Mouse (Mus musculus): ENCODE measurements around the gene Ppp2r5a. TPM values are rescaled to one million over a fixed set of nuclear protein-coding genes. Genes with fewer than 3 reads are reported as not detected.

The Ppp2r5a gene
- polyA plus RNA-seq, 1 experiment from 2014 or later: 29.6 TPM

GRCm38 (mm10) chr1:191374993-191375643 lies 28.0 kb downstream of the Ppp2r5a start:
- WGBS: 78% methylated on average over 10 of the region's 10 CpGs
- no peak overlapping the region for H3K27ac ChIP-seq
- no peak overlapping the region for H3K4me2 ChIP-seq
- no peak overlapping the region for H3K9ac ChIP-seq
- H3K4me3 ChIP-seq (replicated peaks): no peak overlapping the region
- no peaks in the 10 kb centered on the region for H3K9me3 ChIP-seq
- H3K27me3 ChIP-seq (replicated peaks): no peaks in the 10 kb centered on the region
- H3K36me3 ChIP-seq: peaks cover 7% of the 10 kb centered on the region; the same call in 1 of the 2 replicates
- ATAC-seq (ENCODE audit: insufficient read depth, low FRiP score, low read depth): 0 out of 2 replicates have a peak, but pooled peaks have one; percentile 35
- H3K4me1 ChIP-seq: no peaks in the 10 kb centered on the region

- H3K9me3 ChIP-seq: no peaks in the 10 kb centered on the region
- ATAC-seq (ENCODE audit: insufficient read depth, low FRiP score, low read depth): no peak
- no peak overlapping the region for H3K9ac ChIP-seq
- peaks cover 7% of the 10 kb centered on the region; the same call in 1 of the 2 replicates for H3K36me3 ChIP-seq
- no peak overlapping the region for H3K4me2 ChIP-seq
- no peak overlapping the region for H3K4me3 ChIP-seq (replicated peaks)
- no peaks in the 10 kb centered on the region for H3K4me1 ChIP-seq
- H3K27ac ChIP-seq: no peak overlapping the region
- no peaks in the 10 kb centered on the region for H3K27me3 ChIP-seq (replicated peaks)
Measured at GRCm38 (mm10) chr1:191369140-191369539, 33.9 kb downstream of the Ppp2r5a start.

- Histone ChIP-seq H3K27ac (no peak overlapping the region), H3K36me3 (peaks cover 7% of the 10 kb centered on the region; the same call in 1 of the 2 replicates), H3K27me3 (replicated peaks) (no peaks in the 10 kb centered on the region), H3K9me3 (no peaks in the 10 kb centered on the region), H3K4me1 (no peaks in the 10 kb centered on the region), H3K9ac (no peak overlapping the region), H3K4me2 (no peak overlapping the region), H3K4me3 (replicated peaks) (no peak overlapping the region)
- no peak for ATAC-seq (ENCODE audit: insufficient read depth, low FRiP score, low read depth)
- 83% methylated on average over 4 of the region's 4 CpGs for WGBS
Measured at GRCm38 (mm10) chr1:191368193-191368592, 34.9 kb downstream of the Ppp2r5a start.

GRCm38 (mm10) chr1:191364477-191364876 lies 38.6 kb downstream of the Ppp2r5a start:
- H3K4me2 ChIP-seq: no peak overlapping the region
- no peak for ATAC-seq (ENCODE audit: insufficient read depth, low FRiP score, low read depth)
- no peaks in the 10 kb centered on the region for H3K27me3 ChIP-seq (replicated peaks)
- H3K4me3 ChIP-seq (replicated peaks): no peak overlapping the region
- no peak overlapping the region for H3K27ac ChIP-seq
- H3K4me1 ChIP-seq: no peaks in the 10 kb centered on the region
- no peak overlapping the region for H3K9ac ChIP-seq
- H3K9me3 ChIP-seq: no peaks in the 10 kb centered on the region
- no peaks in the 10 kb centered on the region for H3K36me3 ChIP-seq
- WGBS: 79% methylated on average over 4 of the region's 4 CpGs

DNA sequence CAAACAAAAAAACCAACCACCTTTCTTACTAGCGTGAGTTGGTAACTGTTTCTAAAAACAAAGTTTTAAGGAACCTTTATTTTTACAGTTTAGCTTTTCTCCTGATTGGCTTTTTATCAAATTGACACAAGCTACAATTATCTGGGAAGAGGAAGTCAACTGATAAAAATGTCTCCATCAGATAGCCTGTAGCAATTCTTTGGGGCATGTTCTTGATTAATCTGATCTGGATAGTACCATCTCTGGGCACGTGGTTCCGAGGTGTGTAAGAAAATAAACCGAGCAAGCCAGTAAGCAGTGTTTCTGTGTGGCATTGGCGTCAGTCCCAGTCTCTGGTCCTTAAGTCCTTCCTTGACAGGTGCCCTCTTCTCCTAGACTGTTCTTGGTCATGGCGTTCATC lies 40.7 kb downstream of the Ppp2r5a start:
- Histone ChIP-seq H3K27me3 (replicated peaks) (no peaks in the 10 kb centered on the region), H3K9me3 (no peaks in the 10 kb centered on the region), H3K4me3 (replicated peaks) (no peak overlapping the region), H3K36me3 (0 out of 2 replicates have a peak, but pooled peaks cover 6% of the 10 kb centered on the region), H3K4me2 (no peak overlapping the region), H3K27ac (no peak overlapping the region), H3K9ac (no peak overlapping the region), H3K4me1 (no peaks in the 10 kb centered on the region)
- ATAC-seq (ENCODE audit: insufficient read depth, low FRiP score, low read depth): no peak
- WGBS: 84% methylated on average over 6 of the region's 6 CpGs

GRCm38 (mm10) chr1:191359478-191359877 lies 43.6 kb downstream of the Ppp2r5a start:
- no peak for ATAC-seq (ENCODE audit: insufficient read depth, low FRiP score, low read depth)

DNA sequence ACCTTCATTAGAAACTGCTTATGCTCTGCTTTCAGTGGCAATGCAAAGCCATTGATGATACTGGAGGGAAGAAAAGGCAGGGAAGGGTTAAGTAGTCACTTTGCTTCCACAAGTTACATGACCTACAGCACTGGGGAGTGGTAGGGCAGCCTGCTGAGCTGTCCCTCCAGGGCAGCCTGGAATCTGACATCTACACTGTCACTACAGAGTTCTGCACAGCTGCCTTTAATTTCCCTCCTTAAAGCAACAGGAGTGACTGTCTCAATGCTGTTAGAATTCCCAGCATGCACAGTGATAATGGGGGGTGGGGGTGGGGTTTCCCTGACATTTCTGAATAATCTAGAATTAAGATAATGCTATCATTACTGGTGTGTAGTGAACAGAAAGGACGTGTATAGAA lies 46.1 kb downstream of the Ppp2r5a start:
- H3K4me1 ChIP-seq: no peaks in the 10 kb centered on the region
- H3K27ac ChIP-seq: no peak overlapping the region
- H3K36me3 ChIP-seq: peaks cover 36% of the 10 kb centered on the region; the same call in 1 of the 2 replicates
- H3K27me3 ChIP-seq (replicated peaks): no peaks in the 10 kb centered on the region
- ATAC-seq (ENCODE audit: insufficient read depth, low FRiP score, low read depth): no peak
- WGBS: 71% methylated on average over 1 of the region's 1 CpGs
- no peak overlapping the region for H3K4me3 ChIP-seq (replicated peaks)
- H3K4me2 ChIP-seq: no peak overlapping the region
- H3K9ac ChIP-seq: no peak overlapping the region
- H3K9me3 ChIP-seq: no peaks in the 10 kb centered on the region

More at GRCm38 (mm10) chr1:191359478-191359877, 43.6 kb downstream of the Ppp2r5a start:
- H3K9ac ChIP-seq: no peak overlapping the region
- 86% methylated on average over 7 of the region's 7 CpGs for WGBS
- H3K27me3 ChIP-seq (replicated peaks): no peaks in the 10 kb centered on the region
- H3K36me3 ChIP-seq: peaks cover 22% of the 10 kb centered on the region; the same call in 1 of the 2 replicates
- no peaks in the 10 kb centered on the region for H3K4me1 ChIP-seq
- no peak overlapping the region for H3K27ac ChIP-seq
- H3K9me3 ChIP-seq: no peaks in the 10 kb centered on the region
- H3K4me2 ChIP-seq: no peak overlapping the region
- no peak overlapping the region for H3K4me3 ChIP-seq (replicated peaks)

DNA sequence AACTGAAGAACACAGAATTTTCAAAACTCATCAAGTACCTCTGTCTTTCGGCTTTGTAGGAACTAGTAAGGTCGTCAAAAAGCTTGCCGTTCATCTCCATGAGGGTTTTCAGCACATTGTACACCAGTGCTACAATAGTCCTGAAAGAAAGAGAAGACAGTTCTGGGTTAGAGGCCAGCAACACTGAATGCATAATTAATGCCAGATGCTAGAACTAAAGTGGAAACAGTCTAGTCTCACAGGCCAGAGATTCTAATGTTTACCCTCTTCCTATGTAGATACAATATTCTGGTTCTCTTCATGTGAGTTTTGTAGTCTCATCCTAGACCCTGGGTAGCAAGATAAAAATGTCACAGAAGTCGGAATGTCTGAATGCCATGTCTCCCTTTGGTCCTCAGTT lies 49.2 kb downstream of the Ppp2r5a start:
- Histone ChIP-seq H3K9me3 (no peaks in the 10 kb centered on the region), H3K36me3 (peaks cover 44% of the 10 kb centered on the region), H3K4me3 (replicated peaks) (no peak overlapping the region), H3K4me2 (no peak overlapping the region), H3K9ac (no peak overlapping the region), H3K27me3 (replicated peaks) (no peaks in the 10 kb centered on the region), H3K27ac (no peak overlapping the region), H3K4me1 (0 out of 2 replicates have a peak, but pooled peaks cover 4% of the 10 kb centered on the region)
- no peak for ATAC-seq (ENCODE audit: insufficient read depth, low FRiP score, low read depth)
- 91% methylated on average over 4 of the region's 4 CpGs for WGBS

DNA sequence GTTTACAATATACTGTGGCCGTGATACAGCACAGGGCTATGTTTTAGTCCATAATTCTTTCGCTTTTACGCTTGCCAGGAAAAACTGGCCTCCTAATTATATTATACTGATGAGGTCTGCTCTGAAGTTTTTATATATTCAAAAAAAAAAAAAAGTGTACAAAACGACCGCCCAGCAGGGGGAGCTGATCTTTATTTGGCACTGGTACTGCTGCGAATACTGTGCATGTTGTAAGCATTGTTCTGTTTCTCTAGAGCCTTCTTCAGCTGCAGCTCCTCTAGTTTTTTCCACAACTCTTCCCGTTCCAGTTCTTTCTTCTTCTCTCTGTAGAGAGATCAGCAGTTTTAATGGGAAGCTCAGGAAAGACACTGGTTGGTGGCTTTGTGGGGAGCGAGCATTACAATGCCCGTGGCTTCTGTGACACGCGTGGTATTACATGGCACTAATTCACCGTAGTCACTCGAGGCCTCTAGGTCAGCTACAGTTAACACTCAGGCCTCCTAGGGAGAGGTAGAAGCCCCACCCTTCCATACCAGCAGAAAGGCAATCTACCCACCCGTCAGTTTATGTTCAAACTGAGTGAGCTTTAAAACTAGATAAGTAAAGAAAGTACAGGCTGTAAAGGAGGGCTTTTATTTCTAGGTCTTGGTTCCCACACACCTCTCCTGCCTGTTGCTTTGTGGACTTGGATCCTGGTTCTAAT lies 50.1 kb downstream of the Ppp2r5a start:
- ATAC-seq (ENCODE audit: insufficient read depth, low FRiP score, low read depth): no peak

GRCm38 (mm10) chr1:191350355-191350754 lies 52.7 kb downstream of the Ppp2r5a start:
- WGBS: 95% methylated on average over 5 of the region's 5 CpGs
- Histone ChIP-seq H3K36me3 (peaks cover 35% of the 10 kb centered on the region), H3K27me3 (replicated peaks) (no peaks in the 10 kb centered on the region), H3K4me3 (replicated peaks) (no peak overlapping the region), H3K27ac (no peak overlapping the region), H3K4me1 (0 out of 2 replicates have a peak, but pooled peaks cover 4% of the 10 kb centered on the region), H3K9me3 (no peaks in the 10 kb centered on the region), H3K4me2 (no peak overlapping the region), H3K9ac (no peak overlapping the region)
- no peak for ATAC-seq (ENCODE audit: insufficient read depth, low FRiP score, low read depth)

More for the DNA sequence above, 50.1 kb downstream of the Ppp2r5a start:
- H3K27ac ChIP-seq: no peak overlapping the region
- H3K27me3 ChIP-seq (replicated peaks): no peaks in the 10 kb centered on the region
- no peak overlapping the region for H3K4me2 ChIP-seq
- no peaks in the 10 kb centered on the region for H3K9me3 ChIP-seq
- peaks cover 43% of the 10 kb centered on the region for H3K36me3 ChIP-seq
- no peak overlapping the region for H3K4me3 ChIP-seq (replicated peaks)
- H3K4me1 ChIP-seq: 0 out of 2 replicates have a peak, but pooled peaks cover 4% of the 10 kb centered on the region
- WGBS: 61% methylated on average over 14 of the region's 14 CpGs
- no peak overlapping the region for H3K9ac ChIP-seq

DNA sequence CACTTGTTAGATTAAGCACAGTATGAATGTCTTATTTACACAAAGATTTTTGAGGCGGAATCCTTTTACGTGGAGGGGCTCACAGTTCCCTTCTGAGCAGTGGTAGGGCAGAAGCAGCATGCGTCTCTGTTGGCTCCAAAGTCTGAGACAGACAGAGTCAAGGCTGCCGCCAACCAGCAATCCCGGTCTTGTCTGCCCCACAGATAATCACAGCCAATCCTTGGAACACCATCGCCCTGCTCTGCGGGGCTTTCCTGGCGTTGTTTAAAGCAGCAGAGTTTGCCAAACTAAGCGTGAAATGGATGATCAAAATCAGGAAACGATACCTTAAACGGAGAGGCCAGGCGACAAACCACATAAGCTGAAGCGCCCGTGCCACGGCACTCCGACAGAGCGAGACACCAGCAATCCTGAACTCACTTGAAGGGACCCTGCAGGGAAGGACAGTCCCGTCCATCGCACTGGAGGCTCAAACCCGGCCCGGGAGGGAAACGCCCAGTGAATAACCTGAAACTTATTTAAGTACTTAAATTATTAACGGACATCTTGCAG lies 53.5 kb downstream of the Ppp2r5a start:
- H3K27me3 ChIP-seq (replicated peaks): no peaks in the 10 kb centered on the region
- H3K9me3 ChIP-seq: no peaks in the 10 kb centered on the region
- 73% methylated on average over 23 of the region's 23 CpGs for WGBS
- H3K27ac ChIP-seq: peak overlapping the region; percentile 45
- no peak overlapping the region for H3K9ac ChIP-seq
- H3K36me3 ChIP-seq: peaks cover 31% of the 10 kb centered on the region
- H3K4me1 ChIP-seq: 0 out of 2 replicates have a peak, but pooled peaks cover 4% of the 10 kb centered on the region
- H3K4me2 ChIP-seq: no peak overlapping the region
- no peak for ATAC-seq (ENCODE audit: insufficient read depth, low FRiP score, low read depth)
- no peak overlapping the region for H3K4me3 ChIP-seq (replicated peaks)

- H3K4me1 ChIP-seq: 0 out of 2 replicates have a peak, but pooled peaks cover 4% of the 10 kb centered on the region
- no peak overlapping the region for H3K4me3 ChIP-seq (replicated peaks)
- H3K9ac ChIP-seq: no peak overlapping the region
- peak overlapping the region; percentile 45 for H3K27ac ChIP-seq
- H3K4me2 ChIP-seq: no peak overlapping the region
- WGBS: 29% methylated on average over 5 of the region's 5 CpGs
- peaks cover 28% of the 10 kb centered on the region for H3K36me3 ChIP-seq
- no peaks in the 10 kb centered on the region for H3K27me3 ChIP-seq (replicated peaks)
- H3K9me3 ChIP-seq: no peaks in the 10 kb centered on the region
- no peak for ATAC-seq (ENCODE audit: insufficient read depth, low FRiP score, low read depth)
Measured at GRCm38 (mm10) chr1:191348996-191349395, 54.1 kb downstream of the Ppp2r5a start.

Data from stomach, embryonic 15.5 days (tissue).